Mouse (Mus musculus) liver, embryonic 15.5 days (tissue): ENCODE data around the gene Cd34. TPM values are rescaled to one million over a fixed set of nuclear protein-coding genes. Genes with fewer than 3 reads are reported as not detected.

ENCODE experiments used
- ATAC-seq: fragments of 200-750 bp; cut with Nextera tagmentation; 2 replicates; pipeline ENCODE4 v1.8.0; 2017; ENCODE audit warnings: moderate number of reproducible peaks, mild to moderate bottlenecking, moderate library complexity; ENCODE audit not compliant: insufficient read depth
- H3K27ac ChIP-seq: fragments of 300-500 bp; sonication (generic); replicated peaks from 2 replicates; pipeline ENCODE4 v1.5.1; 2015; ENCODE audit warnings: mild to moderate bottlenecking, inconsistent platforms
- H3K27me3 ChIP-seq: fragments of 300-500 bp; sonication (generic); 2 replicates; pipeline ENCODE4 v1.6.1; 2015; ENCODE audit warnings: mild to moderate bottlenecking, inconsistent platforms
- H3K36me3 ChIP-seq: fragments of 300-500 bp; sonication (generic); replicated peaks from 2 replicates; pipeline ENCODE4 v1.6.1; 2015; ENCODE audit warnings: moderate library complexity, mild to moderate bottlenecking, inconsistent platforms
- H3K4me1 ChIP-seq: fragments of 300-500 bp; sonication (generic); replicated peaks from 2 replicates; pipeline ENCODE4 v1.6.1; 2015; ENCODE audit warnings: inconsistent platforms
- H3K4me2 ChIP-seq: fragments of 300-500 bp; sonication (generic); 2 replicates; pipeline ENCODE4 v1.6.1; 2015; ENCODE audit warnings: moderate library complexity, mild to moderate bottlenecking, inconsistent platforms
- H3K4me3 ChIP-seq: fragments of 300-500 bp; sonication (generic); replicated peaks from 2 replicates; pipeline ENCODE4 v1.5.1; 2015; ENCODE audit warnings: mild to moderate bottlenecking, inconsistent platforms
- H3K9ac ChIP-seq: fragments of 300-500 bp; sonication (generic); 2 replicates; pipeline ENCODE4 v1.6.1; 2015; ENCODE audit warnings: moderate library complexity, mild to moderate bottlenecking, inconsistent platforms
- H3K9me3 ChIP-seq: fragments of 300-500 bp; sonication (generic); replicated peaks from 2 replicates; pipeline ENCODE4 v1.6.1; 2016; ENCODE audit warnings: inconsistent platforms
- WGBS: fragments of 180-500 bp; shearing (Covaris S2); methylation state at CpG from one replicate; pipeline ENCODE4 v1.1.7; 2015; ENCODE audit warnings: mixed read lengths; ENCODE audit not compliant: insufficient replicate concordance; 5-methylcytosine and 5-hydroxymethylcytosine counted together
- polyA plus RNA-seq: library from polyadenylated mRNA; unstranded; fragments of >200 nt; fragmentation: Nextera tagmentation; extraction: Ambion mirVana; gene quantifications from 2 replicates; pipeline ENCODE4 v1.2.1, GENCODE M21; 2015

Cd34 gene
- polyA plus RNA-seq, 1 experiment from 2014 or later = 10.4 TPM

DNA sequence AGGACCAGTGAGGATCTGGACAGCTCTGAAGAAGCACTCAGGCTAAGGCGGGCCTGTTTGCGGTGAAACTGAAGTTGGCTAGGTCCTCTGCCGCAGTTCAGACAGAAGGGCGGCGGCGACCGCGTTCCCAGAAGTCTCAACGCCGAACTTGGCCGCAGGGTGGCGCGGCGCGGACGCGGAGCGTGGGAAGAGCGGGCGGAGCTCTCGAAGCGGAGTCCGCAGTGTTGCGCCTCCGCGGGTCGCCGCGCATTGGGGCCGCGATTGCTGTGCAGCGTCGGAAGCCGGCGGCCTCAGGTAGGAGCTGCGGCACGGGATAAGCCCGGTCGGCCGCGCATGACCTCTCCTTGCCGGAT is 37.5 kb downstream of the Cd34 start:
- H3K9me3 ChIP-seq = no peaks in the 10 kb centered on the region
- peak overlapping the region; percentile 95 for H3K4me2 ChIP-seq
- ATAC-seq = peak; percentile 84
- under 1% methylated on average over 42 of the region's 42 CpGs for WGBS
- peak overlapping the region; percentile 65 for H3K27ac ChIP-seq
- H3K9ac ChIP-seq = peak overlapping the region; percentile 67
- peak overlapping the region; percentile 73 for H3K4me3 ChIP-seq
- peaks cover 11% of the 10 kb centered on the region; the same call in 1 of the 2 replicates for H3K27me3 ChIP-seq
- no peaks in the 10 kb centered on the region for H3K36me3 ChIP-seq
- H3K4me1 ChIP-seq = peaks cover 46% of the 10 kb centered on the region

DNA sequence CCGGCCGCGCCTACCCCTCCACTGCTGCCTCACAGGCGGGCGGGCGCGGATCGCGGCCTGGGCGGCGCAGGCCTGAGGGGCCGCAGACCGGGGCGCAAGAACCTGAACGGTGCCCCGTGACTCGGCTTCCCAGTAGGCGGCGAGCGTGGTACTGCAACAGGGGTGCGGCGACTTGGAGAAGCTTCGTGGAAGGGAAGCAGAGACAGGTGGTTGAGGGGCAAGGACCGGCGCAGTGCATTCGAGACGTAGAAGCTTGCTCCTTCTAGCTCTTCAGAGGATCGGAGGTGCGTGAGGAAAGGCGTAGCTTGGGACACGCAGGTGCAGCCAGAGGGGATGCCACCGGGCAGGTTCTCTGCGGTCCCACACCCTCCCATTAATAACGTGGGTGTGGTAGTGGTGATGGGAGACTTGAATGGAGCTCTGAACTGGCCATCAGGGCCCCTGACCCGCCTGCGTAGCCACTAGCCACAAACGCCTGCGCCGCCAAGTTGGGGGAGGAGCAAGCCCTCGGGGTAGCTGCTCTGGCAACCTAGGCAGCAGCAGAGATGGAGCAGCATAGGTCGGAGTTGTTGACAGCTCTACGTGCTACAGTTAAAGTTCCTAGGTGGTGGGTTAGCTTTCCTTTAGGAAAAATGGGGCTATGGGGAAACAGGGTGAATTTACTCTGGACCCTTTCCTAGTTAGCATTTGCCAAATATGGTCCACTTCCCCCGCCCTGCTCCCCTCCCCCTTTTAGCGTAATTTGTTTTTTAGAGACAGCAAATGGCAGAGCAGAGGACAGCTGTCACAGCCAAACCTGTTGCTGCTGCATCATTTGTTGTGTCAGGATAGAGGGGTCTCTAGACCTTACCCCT is 38.1 kb downstream of the Cd34 start:
- no peaks in the 10 kb centered on the region for H3K36me3 ChIP-seq
- peaks cover 52% of the 10 kb centered on the region for H3K4me1 ChIP-seq
- peak overlapping the region; percentile 73 for H3K4me3 ChIP-seq
- 2% methylated on average over 44 of the region's 44 CpGs for WGBS
- peak overlapping the region; percentile 95 for H3K4me2 ChIP-seq
- H3K9me3 ChIP-seq = no peaks in the 10 kb centered on the region
- H3K27ac ChIP-seq = peak overlapping the region; percentile 65
- peak; percentile 86 for ATAC-seq
- peak overlapping the region; percentile 67 for H3K9ac ChIP-seq
- peaks cover 11% of the 10 kb centered on the region; the same call in 1 of the 2 replicates for H3K27me3 ChIP-seq

DNA sequence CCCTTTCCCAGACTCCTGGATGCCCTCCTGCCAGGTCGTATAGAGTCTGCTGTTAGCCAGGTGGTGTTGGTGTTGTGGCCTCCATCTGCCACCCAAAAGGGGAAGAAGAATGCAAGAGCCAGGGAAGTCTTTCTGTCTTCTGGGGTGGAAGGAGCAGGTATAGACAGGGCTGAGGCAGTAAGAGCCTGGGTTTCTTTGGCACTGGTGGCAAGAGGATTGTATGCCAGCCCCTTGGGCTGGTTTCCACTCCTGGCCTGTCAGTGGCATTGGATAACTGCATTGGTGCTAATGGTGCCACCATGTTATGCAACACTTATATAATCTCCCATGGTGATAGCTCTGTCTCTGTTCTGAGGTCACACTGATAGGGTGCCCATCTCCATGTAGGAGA is 38.7 kb downstream of the Cd34 start:
- H3K27me3 ChIP-seq = peaks cover 11% of the 10 kb centered on the region; the same call in 1 of the 2 replicates
- no peaks in the 10 kb centered on the region for H3K36me3 ChIP-seq
- H3K27ac ChIP-seq = no peak overlapping the region
- WGBS = 41% methylated on average over 1 of the region's 1 CpGs
- peaks cover 56% of the 10 kb centered on the region for H3K4me1 ChIP-seq
- 0 out of 2 replicates have a peak overlapping the region, but pooled peaks have one; percentile 67 for H3K9ac ChIP-seq
- H3K4me2 ChIP-seq = peak overlapping the region; percentile 95
- H3K9me3 ChIP-seq = no peaks in the 10 kb centered on the region
- H3K4me3 ChIP-seq = peak overlapping the region; percentile 73
- no peak for ATAC-seq

DNA sequence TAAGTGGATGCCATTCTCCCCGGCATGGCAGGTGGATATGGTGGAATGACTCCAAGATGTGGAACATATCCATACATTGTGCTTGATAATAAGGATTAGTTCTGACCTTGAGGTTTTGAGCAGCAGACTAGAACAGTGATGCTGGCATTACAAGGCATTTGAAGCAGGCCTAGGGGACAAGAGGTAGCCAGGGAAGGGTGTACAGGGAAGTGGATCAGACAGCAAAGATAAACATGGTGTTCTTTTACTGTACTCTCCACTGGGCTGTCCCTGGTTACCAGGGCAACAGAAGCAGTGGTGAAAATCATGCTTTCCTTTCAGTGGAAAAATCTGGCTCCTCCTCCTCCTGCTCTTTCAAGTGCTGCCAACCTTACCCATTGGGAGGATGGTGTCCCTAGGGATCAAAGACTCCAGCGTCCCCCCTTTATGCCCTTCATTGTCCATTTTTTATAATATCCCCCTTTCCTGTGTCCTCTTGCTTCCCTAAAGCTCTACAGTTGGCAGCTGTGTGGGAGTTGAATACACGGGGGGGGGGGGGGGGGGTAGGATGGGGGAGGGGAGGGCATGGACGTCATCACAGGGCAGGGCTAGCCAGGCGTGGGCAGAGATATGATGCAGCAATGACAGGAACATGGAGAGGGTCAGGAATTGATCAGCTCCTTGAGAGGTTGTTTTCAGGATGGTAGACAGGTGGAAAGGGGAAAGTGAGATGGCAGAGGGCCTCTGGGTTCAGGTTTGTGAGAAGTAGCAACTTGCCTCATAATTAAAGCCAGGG is 39.5 kb downstream of the Cd34 start:
- Histone ChIP-seq H3K9me3 (no peaks in the 10 kb centered on the region), H3K4me3 (no peak overlapping the region), H3K36me3 (no peaks in the 10 kb centered on the region), H3K27ac (no peak overlapping the region), H3K9ac (no peak overlapping the region), H3K4me2 (no peak overlapping the region; the same call in 1 of the 2 replicates), H3K4me1 (peaks cover 56% of the 10 kb centered on the region), H3K27me3 (peaks cover 11% of the 10 kb centered on the region; the same call in 1 of the 2 replicates)
- 46% methylated on average over 5 of the region's 5 CpGs for WGBS
- no peak for ATAC-seq

DNA sequence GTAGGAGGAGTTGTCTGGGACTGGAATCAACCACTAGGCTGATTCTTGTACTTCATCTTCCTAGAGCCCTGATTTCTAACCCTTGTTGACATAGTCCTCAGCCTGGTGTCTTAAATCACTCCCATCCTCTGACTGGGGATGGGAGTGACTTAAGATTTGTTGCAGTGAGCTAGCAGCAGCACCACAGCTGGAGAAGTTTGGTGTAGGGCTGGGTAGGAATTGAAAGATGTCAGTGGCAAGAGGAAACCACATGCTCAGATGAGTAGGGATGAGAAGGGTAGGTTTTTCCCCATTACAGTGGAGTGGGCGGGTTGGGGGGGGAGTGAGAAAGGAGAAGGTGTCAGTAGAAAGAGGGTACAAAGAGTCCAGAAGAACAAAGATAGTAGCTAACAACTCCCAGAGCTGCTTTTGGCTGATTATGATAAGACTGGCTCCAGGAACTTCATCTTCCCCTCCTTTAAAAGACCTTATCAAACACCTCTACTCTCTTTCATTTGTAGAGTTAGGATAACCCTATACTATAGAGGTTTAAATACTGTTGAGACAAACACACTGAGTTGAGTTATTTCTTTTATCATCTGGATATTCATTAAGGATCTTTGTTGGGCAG is 42.3 kb downstream of the Cd34 start:
- H3K4me2 ChIP-seq = peak overlapping the region; percentile 35

DNA sequence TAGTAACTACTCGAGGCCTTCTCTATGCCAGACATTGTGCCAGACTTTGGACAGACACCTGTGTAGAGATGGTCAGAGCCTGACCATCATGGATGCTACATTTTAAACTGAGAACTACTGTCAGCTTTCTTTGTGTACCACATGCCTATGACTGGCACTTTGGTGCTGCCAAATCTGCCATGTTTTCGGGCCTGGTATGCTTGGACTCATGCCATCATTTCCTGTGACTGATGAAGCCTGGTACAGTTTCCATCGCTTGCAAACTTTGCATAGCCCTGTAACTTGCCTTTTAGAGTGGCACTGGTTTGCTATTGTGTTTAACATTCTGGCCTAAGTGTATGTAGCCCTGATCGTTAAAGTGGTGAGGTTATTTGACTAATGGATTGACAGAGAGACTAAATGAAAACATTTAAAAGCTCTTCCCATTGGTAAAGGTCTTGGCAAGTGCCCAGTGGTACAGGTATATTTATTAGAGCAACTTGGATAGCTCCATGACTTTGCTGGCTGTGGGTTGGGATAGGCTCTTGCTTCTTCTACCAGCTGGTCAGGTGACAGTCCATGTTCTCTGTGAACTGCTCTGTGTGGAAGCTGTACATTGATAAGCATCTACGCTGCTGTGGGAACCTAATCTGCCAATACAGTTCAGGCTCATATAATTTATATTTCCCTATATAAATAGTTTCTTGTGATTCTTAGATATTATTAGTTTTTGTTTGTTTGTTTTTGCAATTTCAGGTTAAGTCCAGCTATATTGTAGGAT is 44.5 kb downstream of the Cd34 start:
- H3K4me1 ChIP-seq = peaks cover 48% of the 10 kb centered on the region
- no peak overlapping the region for H3K4me2 ChIP-seq
- no peak overlapping the region for H3K4me3 ChIP-seq
- ATAC-seq = no peak
- H3K9ac ChIP-seq = no peak overlapping the region
- H3K27me3 ChIP-seq = no peaks in the 10 kb centered on the region
- 73% methylated on average over 5 of the region's 5 CpGs for WGBS
- H3K27ac ChIP-seq = no peak overlapping the region
- no peaks in the 10 kb centered on the region for H3K9me3 ChIP-seq
- no peaks in the 10 kb centered on the region for H3K36me3 ChIP-seq

More for the DNA sequence above, 42.3 kb downstream of the Cd34 start:
- no peaks in the 10 kb centered on the region for H3K36me3 ChIP-seq
- H3K27me3 ChIP-seq = 0 out of 2 replicates have a peak, but pooled peaks cover under 1% of the 10 kb centered on the region
- peaks cover 66% of the 10 kb centered on the region for H3K4me1 ChIP-seq
- no peak overlapping the region for H3K4me3 ChIP-seq
- H3K9me3 ChIP-seq = no peaks in the 10 kb centered on the region
- no peak overlapping the region for H3K9ac ChIP-seq
- H3K27ac ChIP-seq = no peak overlapping the region; the same call in 1 of the 2 replicates
- WGBS = 0% methylated on average over 1 of the region's 1 CpGs
- peak; percentile 41 for ATAC-seq

DNA sequence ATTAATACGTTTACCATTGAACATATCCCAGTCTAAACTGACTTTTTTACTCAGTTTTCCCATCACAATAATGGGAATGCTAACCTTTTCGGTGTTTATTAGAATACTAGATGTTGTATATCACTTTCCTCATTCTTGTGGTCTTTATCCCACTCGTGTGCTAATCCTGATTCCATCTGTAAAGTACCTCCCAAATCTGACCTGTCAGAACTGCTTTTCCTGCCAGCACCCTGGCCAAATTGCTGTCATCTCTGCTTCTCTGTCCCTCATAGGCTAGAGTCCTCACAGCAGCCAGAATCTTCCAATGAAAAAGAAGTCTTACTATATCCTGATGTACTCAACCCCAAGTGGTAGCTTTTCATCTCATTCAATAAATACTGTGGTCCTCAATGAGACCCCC is 46.3 kb downstream of the Cd34 start:
- H3K9me3 ChIP-seq = no peaks in the 10 kb centered on the region
- no peak overlapping the region for H3K4me3 ChIP-seq
- H3K4me2 ChIP-seq = no peak overlapping the region
- H3K9ac ChIP-seq = no peak overlapping the region
- 0 out of 2 replicates have a peak overlapping the region, but pooled peaks have one; percentile 16 for H3K27ac ChIP-seq
- WGBS = 62% methylated on average over 3 of the region's 3 CpGs
- ATAC-seq = no peak
- peaks cover 37% of the 10 kb centered on the region for H3K4me1 ChIP-seq
- H3K36me3 ChIP-seq = no peaks in the 10 kb centered on the region
- H3K27me3 ChIP-seq = no peaks in the 10 kb centered on the region

DNA sequence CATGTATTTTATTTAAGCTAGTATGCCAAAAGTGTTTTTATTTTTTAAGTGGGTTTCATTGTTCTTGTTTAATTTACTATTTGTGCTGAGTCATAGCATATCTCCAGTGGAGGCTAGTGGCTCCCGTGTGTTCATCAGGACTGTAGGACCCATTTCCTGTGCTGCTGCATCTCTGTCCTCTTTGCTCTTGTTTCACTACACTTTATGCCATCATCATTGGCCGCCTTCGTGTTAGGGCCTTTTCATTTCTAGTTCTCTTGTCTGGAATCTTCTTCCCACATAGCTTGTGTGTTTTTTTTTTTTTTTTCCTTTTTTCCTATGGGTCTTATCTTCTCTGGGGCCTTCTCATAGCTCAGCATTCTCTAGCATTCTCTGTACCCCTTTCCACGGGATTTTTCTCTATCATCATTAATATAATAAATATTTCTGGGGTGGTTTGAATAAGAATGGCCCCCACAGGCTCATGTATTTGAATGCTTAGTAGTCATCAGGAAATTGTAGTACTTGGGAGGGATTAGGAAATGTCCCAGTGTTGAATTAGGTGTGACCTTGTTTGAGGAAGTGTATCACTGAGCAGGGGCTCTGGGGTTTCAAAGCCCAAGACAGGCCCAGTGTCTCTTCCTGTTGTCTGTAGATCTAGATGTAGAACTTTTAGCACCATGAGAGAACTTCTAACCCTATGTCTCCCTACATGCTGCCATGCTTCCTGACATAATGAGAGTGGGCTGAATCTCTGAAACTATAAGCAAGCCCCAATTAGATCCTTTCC is 47.0 kb downstream of the Cd34 start:
- H3K9me3 ChIP-seq = no peaks in the 10 kb centered on the region
- H3K27me3 ChIP-seq = no peaks in the 10 kb centered on the region
- H3K36me3 ChIP-seq = no peaks in the 10 kb centered on the region
- H3K27ac ChIP-seq = no peak overlapping the region; the same call in 1 of the 2 replicates
- WGBS = 40% methylated on average over 4 of the region's 4 CpGs
- no peak for ATAC-seq
- peaks cover 30% of the 10 kb centered on the region for H3K4me1 ChIP-seq
- no peak overlapping the region for H3K9ac ChIP-seq
- no peak overlapping the region for H3K4me3 ChIP-seq
- no peak overlapping the region for H3K4me2 ChIP-seq

DNA sequence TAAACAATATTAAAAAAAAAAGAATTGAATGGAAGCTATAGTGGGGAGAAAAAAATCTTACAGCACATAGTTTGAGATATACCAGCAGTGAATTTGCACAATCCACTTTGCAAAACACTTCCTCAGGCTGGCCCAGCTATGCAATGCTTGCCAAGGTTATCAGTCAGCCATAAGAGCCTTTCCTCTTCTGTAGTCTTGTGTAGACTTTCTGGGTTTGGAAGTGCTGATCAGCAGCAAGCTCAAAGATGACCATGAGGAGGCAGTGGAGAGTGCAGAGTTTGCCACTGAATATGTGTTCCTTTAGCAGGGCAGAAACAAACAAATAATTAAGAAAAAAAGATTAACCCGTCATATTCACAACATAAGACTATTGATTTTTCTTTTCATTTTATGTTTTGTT is 50.4 kb downstream of the Cd34 start:
- Histone ChIP-seq H3K4me1 (peaks cover 31% of the 10 kb centered on the region), H3K9me3 (no peaks in the 10 kb centered on the region), H3K36me3 (no peaks in the 10 kb centered on the region), H3K9ac (no peak overlapping the region), H3K27me3 (no peaks in the 10 kb centered on the region), H3K4me2 (no peak overlapping the region), H3K27ac (no peak overlapping the region), H3K4me3 (no peak overlapping the region)
- WGBS = 65% methylated on average over 1 of the region's 1 CpGs
- no peak for ATAC-seq

DNA sequence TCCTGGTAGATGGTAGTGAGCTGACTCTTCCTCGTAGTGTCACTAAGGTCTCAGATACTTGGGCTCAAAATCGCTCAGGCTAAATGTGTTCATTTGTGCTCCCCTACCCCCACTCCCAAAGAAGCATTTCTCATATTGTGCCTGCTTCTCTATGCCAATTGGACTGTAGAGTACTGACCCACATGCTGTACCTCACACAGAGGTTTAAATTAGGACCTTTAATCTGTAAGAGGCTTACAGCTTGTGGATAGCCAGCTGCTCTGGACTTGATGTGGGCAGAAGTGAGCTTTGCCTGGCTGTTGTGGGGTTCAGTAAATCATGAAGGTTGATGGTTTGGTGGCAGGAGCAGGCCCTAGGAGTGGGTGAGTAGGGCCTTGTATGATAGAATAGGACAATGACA is 52.4 kb downstream of the Cd34 start:
- peaks cover 18% of the 10 kb centered on the region; the same call in 1 of the 2 replicates for H3K4me1 ChIP-seq
- H3K36me3 ChIP-seq = no peaks in the 10 kb centered on the region
- 81% methylated on average over 2 of the region's 2 CpGs for WGBS
- H3K27me3 ChIP-seq = no peaks in the 10 kb centered on the region
- H3K4me2 ChIP-seq = no peak overlapping the region
- no peaks in the 10 kb centered on the region for H3K9me3 ChIP-seq
- H3K27ac ChIP-seq = no peak overlapping the region
- no peak overlapping the region for H3K9ac ChIP-seq
- no peak overlapping the region for H3K4me3 ChIP-seq
- no peak for ATAC-seq
